Mouse (Mus musculus) gastrocnemius, adult 2 months (tissue): ENCODE results near the gene Snx15. TPM values are rescaled to one million over a fixed set of nuclear protein-coding genes. Genes with fewer than 3 reads are reported as not detected.
"Not testable (repeated sequence)": the region's sequence is repeated elsewhere in the genome, so short reads cannot be mapped to it uniquely, and the experiment has no call there.

Experiments
- DNase-seq: peaks from one replicate; pipeline ENCODE4 v3.0.0; 2022
- H3K27ac ChIP-seq: fragments of 200-600 bp; 2 replicates; pipeline ENCODE4 v1.8.1; 2022; ENCODE audit warnings: mild to moderate bottlenecking
- H3K4me3 ChIP-seq: fragments of 200-600 bp; 2 replicates; pipeline ENCODE4 v1.8.1; 2022; ENCODE audit warnings: mild to moderate bottlenecking, moderate library complexity
- CTCF ChIP-seq: fragments of 200-600 bp; IDR thresholded peaks from 2 replicates; pipeline ENCODE4 v1.8.1; 2022; ENCODE audit warnings: antibody characterized with exemption, mild to moderate bottlenecking, moderate library complexity
- intact Hi-C: fragments of 180-260 bp; cut with DNase I; formaldehyde crosslinking; loops from one replicate; pipeline ENCODE4 v1.15.1; 2025
- total RNA-seq, 2 experiments: library from RNA; stranded (reverse); gene quantifications; 2 replicates each; pipeline ENCODE4 v1.2.3; 2021

Gene Snx15
- total RNA-seq, 2 experiments from 2014 or later, result 9.0 to 10.0 TPM

DNA sequence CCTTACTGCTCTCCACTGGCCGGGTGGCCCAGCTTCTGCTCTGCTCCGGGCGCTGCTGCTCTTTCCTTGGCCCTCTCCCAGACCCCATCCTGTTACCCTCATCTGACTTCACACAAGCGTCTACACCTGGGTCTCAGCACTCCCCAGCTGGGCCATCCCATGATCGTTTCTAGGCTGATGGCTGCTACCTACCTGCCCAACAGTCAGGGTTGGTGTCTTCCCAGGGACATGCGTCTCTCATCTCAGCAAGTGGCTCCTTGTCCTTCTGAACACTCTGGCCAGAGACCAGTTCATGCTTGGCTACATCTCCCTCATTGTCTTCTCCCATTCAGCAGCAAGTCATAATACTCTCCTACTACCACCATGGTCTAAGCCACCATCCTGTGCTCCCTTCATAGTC is 11.6 kb upstream of the Snx15 start:
- Histone ChIP-seq H3K27ac (peak overlapping the region; percentile 97), H3K4me3 (peak overlapping the region; percentile 97)
- no peak for TF ChIP-seq CTCF
- no peak for DNase-seq
- intact Hi-C loops, result loop anchor here (2.0 kb wide), 1 partner anchor 95 kb away; the partner anchor contains the start of gene Ppp2r5b

DNA sequence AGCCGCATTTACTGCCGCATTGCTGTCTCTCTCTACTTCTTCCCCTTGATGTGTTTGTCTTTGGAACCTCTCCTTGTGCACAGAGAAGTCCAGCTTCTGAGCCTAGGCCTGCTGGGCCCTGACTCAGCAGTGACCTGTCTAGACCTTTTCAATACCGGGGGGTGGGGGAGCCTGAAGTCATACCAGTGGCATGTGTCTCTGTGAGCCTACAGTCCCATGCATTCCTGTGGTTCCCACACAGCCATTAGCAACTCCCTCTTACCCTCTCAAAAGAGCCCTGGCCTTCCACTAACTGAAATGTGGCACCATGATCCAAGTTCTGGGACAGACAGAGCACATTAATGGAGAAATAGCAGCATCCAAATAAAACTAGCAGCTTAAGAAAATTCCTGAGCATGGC is 8.3 kb upstream of the Snx15 start:
- H3K4me3 ChIP-seq, result no peak overlapping the region
- DNase-seq, result no peak
- intact Hi-C loops, result no loop called here
- no peak overlapping the region for H3K27ac ChIP-seq
- TF ChIP-seq CTCF, result no peak

DNA sequence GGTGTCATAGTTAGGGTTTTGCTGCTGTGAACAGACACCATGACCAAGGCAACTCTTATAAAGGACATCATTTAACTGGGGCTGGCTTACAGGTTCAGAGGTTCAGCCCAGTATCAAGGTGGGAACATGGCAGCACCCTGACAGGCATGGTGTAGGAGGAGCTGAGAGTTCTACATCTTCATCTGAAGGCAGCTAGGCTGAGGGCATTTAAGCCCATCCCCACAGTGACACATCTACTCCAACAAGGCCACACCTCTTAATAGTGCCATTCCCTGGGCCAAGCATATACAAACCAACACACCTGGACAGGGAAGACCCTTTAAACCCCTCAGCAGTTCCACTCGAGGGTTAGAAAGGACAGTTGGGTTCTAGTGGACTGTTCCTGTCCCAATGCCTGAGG is 5.1 kb upstream of the Snx15 start:
- H3K27ac ChIP-seq, intact Hi-C loops, DNase-seq, H3K4me3 ChIP-seq: not testable (repeated sequence)

DNA sequence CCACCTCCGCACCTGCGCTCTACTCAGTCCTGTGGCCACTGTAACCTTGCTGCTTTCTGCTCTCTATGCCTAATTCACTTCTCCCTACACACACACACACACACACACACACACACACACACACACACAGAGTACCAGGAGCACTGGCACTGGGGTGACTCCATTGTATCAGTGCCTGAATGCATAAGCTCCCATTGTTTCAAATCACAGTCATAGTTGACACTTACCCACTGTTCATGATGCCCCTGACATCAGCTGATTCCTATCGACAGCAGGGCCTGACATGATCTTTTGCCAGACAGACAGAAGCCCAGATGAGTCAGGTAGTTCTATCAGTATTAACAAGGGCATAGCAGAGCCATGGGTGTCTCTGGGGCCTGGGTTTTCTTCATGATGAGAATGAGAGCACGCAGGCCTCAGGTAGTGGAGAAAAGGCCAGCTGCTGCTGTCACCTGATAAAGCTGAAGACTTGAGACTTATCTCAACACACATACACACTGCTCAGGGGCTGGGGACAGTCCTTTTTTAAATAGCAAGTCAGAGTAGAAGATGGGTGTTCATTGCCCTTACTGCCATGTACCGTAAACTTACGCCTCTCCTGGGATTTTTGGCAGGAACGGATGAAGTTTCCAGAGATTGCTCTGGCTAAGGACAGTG is 4.2 kb upstream of the Snx15 start:
- no peak for DNase-seq
- no peak for TF ChIP-seq CTCF
- no peak overlapping the region for H3K27ac ChIP-seq
- intact Hi-C loops, result no loop called here
- no peak overlapping the region for H3K4me3 ChIP-seq

DNA sequence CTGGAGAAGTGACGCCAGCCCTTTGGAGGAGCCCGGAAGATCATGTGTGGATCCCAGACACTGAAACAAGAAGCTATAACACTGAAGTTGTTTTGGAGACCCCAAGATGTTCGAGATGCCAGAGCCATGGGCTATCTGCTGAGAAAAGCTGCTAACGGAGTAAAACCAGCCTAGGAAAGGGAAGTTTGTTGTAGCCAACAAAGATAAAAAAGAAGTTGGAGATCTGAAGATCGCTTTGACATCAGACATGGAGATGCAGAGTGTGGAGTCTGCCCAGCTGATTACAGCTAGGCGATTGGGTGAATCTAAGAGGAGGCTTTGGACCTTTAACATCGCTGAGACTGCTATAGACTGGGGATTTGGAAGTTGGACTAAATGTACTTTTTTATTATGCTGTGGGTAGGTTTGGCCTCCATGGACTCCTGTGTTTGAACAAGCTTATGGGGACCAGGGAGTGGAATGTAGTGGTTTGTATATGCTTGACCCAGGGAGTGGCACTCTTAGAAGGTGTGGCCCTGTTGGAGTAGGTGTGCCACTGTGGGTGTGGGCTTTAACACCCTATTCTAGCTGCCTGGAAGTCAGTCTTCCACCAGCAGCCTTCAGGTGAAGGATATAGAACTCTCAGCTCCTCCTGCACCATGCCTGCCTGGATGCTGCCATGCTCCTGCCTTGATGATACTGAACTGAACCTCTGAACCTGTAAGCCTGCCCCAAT is 2.5 kb upstream of the Snx15 start:
- DNase-seq, intact Hi-C loops, H3K4me3 ChIP-seq, H3K27ac ChIP-seq: not testable (repeated sequence)

DNA sequence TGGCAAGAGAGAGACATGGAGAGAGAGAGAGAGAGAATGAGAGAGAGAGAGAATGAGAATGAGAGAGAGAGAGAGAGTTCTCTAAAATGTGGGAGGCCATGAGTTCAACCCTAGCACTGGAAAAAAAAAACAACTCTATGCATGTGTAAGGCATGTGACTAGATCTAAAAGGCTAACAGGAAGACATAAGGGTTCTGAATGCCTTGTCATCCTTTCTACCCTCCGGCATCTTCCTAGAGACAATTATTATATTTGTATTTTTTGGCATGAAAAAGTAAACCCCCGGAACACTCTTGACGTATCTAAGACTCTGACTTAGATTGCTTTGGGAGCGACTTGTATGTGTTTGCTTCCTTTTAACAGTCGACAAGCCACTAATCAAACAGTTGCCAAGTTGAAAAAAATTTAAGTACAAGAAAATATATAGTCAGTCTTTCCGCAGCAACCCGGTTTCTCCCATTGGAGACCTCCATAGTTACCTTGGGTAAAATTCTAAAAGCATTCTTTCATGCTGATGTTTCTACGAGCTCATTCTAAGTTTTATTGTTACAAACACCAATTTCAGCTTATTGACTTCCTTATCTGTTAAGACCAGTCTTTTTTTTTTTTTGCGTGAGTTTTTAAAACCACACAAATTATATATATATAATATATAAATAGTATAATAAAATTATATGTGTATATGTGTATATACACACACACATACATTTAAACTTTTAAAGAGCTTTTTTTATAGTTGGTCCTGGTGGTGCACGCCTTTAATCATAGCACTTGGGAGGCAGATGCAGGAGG is 1.1 kb downstream of the Snx15 start:
- H3K27ac ChIP-seq, result peak overlapping the region; percentile 99
- no peak for TF ChIP-seq CTCF
- intact Hi-C loops, result loop anchor here (2.0 to 10.0 kb wide), 2 partner anchors 162 to 208 kb away; partner anchors contain the start of genes Men1 and Pola2
- H3K4me3 ChIP-seq, result peak overlapping the region; percentile 87
- DNase-seq, result no peak

DNA sequence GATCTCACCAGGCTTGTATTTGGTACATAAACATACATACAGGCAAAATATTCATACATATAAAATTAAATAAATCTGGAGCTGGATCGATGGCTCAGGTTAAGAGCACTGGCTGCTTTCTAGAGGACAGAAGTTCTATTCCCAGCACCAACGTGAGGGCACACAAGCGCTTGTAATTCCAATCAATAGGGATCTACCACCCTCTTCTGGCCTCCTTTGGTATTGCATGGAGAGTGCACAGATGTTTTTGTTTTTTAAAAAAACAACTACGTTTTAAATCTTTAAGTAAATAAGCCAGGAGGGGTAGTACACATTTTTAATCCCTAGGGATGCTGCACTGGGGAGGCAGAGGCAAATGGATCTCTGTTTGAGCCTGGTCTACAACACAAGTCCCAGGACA is 1.8 kb downstream of the Snx15 start:
- no peak overlapping the region for H3K4me3 ChIP-seq
- intact Hi-C loops, result loop anchor here (2.0 to 10.0 kb wide), 2 partner anchors 161 to 209 kb away; partner anchors contain the start of genes Men1 and Pola2
- H3K27ac ChIP-seq, result no peak overlapping the region
- peak; percentile 50 for DNase-seq
- peak; percentile 88 for TF ChIP-seq CTCF

DNA sequence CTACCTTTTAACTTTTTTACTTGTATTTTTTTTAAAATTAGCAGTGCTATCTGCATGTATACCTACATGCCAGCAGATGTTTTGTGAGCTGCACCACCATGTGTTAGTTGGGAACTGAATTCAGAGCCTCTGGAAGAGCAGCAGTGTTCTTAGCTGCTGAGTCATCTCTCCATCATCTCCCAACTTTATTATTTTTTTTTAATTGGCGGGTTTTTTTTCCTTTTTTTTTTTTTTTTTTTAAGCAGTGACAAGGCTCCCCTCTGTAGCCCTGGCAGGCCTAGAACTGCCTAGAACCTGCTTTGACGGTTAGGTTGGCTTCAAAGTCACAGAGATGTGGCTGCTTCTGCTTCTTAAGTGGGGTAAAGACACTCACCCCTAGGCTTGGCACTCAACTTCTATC is 3.2 kb downstream of the Snx15 start:
- intact Hi-C loops, result loop anchor here (10.0 kb wide), 1 partner anchor 210 kb away; the partner anchor contains the start of gene Men1
- Histone ChIP-seq H3K4me3 (no peak overlapping the region), H3K27ac (no peak overlapping the region)
- TF ChIP-seq CTCF, result no peak
- no peak for DNase-seq

DNA sequence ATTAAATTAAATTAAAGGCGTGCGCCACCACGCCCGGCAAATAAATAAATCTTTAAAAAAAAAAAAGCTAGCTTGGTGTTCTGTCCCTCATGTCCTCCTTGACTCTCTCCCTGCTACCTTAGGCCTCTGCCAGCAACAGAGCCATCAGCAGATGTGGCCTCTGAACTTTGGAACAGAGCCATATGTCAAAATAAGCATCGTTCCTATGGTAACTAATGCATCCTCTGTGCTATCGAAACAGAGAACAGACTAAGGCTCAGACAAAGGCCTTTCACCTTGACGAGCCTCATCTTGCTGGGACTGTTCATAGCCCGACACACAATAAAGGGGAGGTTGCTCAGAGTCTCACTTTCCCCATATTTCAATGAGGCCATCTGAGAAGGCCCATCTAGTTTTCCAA is 4.8 kb downstream of the Snx15 start:
- H3K4me3 ChIP-seq, result no peak overlapping the region
- H3K27ac ChIP-seq, result no peak overlapping the region
- no peak for TF ChIP-seq CTCF
- no peak for DNase-seq
- intact Hi-C loops, result loop anchor here (10.0 kb wide), 1 partner anchor 211 kb away; the partner anchor contains the start of gene Men1

DNA sequence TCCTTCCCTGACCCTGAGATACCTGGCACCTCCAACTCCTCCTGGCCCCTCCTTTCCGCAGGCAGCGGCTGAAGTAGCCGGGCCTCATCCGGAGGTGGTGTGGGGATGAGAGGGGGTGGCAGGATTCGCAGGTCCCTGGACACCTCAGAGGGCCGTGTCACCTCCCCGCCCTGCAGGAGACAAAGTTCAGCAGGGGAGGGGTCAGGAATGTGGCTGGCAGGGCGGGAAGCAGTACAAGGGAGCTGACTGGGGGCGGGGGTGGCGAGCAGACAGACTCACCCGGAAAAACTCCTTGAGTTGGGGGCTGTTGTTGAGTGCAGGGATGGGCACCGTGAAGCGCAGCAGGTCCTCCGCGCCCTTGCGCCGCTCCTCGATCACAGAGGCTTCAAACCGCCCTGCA is 6.3 kb downstream of the Snx15 start:
- no peak for TF ChIP-seq CTCF
- DNase-seq, result no peak
- H3K27ac ChIP-seq, result no peak overlapping the region
- intact Hi-C loops, result loop anchor here (10.0 kb wide), 1 partner anchor 213 kb away; the partner anchor contains the start of gene Men1
- H3K4me3 ChIP-seq, result no peak overlapping the region

DNA sequence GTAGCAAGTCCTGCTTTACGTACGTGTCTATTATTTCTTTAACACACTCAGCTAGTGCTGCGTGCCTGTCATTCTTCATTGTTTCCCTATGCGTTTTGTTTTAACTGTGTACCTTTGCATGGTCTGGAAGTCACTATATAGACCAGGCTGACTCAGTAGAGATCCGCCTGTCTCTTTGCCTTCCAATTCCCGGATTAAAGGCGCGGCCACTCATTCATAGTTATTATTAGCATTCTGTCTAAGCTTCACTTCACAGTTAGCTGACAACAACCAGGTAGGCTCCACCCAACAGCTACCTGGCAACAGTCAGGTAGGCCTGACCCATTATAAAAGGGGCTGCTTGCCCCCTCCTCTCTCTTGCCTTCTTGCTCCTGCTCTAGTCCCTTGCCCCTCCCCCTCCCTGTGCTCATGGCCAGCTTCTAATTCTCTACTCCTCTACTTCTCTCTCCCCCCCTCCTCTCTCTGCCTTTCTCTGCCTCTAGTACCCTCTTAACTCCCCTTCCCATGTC is 9.4 kb downstream of the Snx15 start:
- intact Hi-C loops, result loop anchor here (5.0 kb wide), 1 partner anchor 71 kb away; the partner anchor contains the start of gene Syvn1
- no peak for DNase-seq
- Histone ChIP-seq H3K27ac (peak overlapping the region; percentile 92), H3K4me3 (peak overlapping the region; percentile 78)
- TF ChIP-seq CTCF, result no peak

DNA sequence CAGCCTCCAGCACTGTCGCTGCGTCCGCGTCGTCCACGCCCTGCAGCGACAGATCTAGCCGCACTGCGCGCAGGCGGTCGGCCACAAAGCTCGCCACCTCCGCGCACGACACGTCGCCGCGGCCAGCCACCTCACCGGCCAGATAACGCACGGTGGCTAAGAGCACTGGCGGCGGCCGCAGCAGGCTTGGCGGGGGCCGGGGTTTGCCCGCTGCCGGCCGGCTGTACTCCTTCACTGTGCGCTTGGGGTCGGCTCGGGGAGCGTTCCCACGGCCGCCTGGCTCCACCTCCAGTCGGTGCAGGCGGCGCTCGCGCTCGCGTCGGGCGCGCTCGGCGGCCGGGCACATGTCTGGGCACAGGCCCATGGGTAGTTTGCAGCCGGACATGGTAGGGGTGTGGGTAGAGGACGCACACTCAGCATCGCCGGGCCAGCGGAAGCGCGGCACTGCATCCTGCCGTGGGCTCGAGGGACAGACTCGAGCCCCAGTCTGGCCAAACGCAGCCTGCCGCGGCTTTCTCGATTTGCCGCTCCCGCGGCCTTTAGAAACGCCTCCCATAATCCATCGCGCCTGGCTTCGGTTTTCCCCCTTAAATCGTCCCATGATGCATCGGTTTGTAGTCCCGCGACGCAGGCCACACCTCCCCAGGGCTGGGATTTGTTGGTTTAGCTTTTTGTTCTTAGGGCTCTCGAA is 10.0 kb downstream of the Snx15 start, which contains the start of gene Sac3d1:
Gene Sac3d1, minus strand, starts transcription at position 665 of the 691 bp plus-strand sequence.
- intact Hi-C loops, result loop anchor here (2.0 to 5.0 kb wide), 2 partner anchors 33 to 71 kb away; partner anchors contain the start of genes Cdca5, Syvn1 and Zfpl1
- H3K27ac ChIP-seq, result peak within 1 kb of the TSS; percentile 92
- peak; percentile 88 for DNase-seq
- peak within 1 kb of the TSS; percentile 78 for H3K4me3 ChIP-seq
- no peak; the same call in 1 of the 2 replicates for TF ChIP-seq CTCF
